Mouse (Mus musculus): ENCODE results near the gene Fam3c. TPM values are rescaled to one million over a fixed set of nuclear protein-coding genes. Genes with fewer than 3 reads are reported as not detected.
"Not testable (repeated sequence)": the region's sequence is repeated elsewhere in the genome, so short reads cannot be mapped to it uniquely, and the experiment has no call there.

Fam3c gene
- polyA plus RNA-seq, 1 experiment from 2014 or later: 34.3 TPM

GRCm38 (mm10) chr6:22277941-22278340 lies 78.1 kb downstream of the Fam3c start:
- H3K36me3 ChIP-seq: no peaks in the 10 kb centered on the region
- H3K4me1 ChIP-seq: no peaks in the 10 kb centered on the region
- H3K9me3 ChIP-seq: no peaks in the 10 kb centered on the region
- no peak overlapping the region for H3K4me3 ChIP-seq
- DNase-seq (ENCODE audit: low spot score): no peak
- no peak overlapping the region for H3K27ac ChIP-seq
- H3K27me3 ChIP-seq (ENCODE audit: insufficient read depth, poor library complexity, severe bottlenecking): no peaks in the 10 kb centered on the region
- WGBS: 80% methylated on average over 3 of the region's 3 CpGs

- Histone ChIP-seq H3K27ac (no peak overlapping the region), H3K9me3 (no peaks in the 10 kb centered on the region), H3K36me3 (no peaks in the 10 kb centered on the region), H3K4me1 (no peaks in the 10 kb centered on the region), H3K27me3 (ENCODE audit: insufficient read depth, poor library complexity, severe bottlenecking) (no peaks in the 10 kb centered on the region), H3K4me3 (no peak overlapping the region)
- 67% methylated on average over 8 of the region's 8 CpGs for WGBS
- no peak for DNase-seq (ENCODE audit: low spot score)
Measured at GRCm38 (mm10) chr6:22269840-22270521, 86.1 kb downstream of the Fam3c start.

- no peaks in the 10 kb centered on the region for H3K4me1 ChIP-seq
- no peak overlapping the region for H3K27ac ChIP-seq
- no peak overlapping the region for H3K4me3 ChIP-seq
- no peak for DNase-seq (ENCODE audit: low spot score)
- no peaks in the 10 kb centered on the region for H3K27me3 ChIP-seq (ENCODE audit: insufficient read depth, poor library complexity, severe bottlenecking)
- no peaks in the 10 kb centered on the region for H3K36me3 ChIP-seq
- no peaks in the 10 kb centered on the region for H3K9me3 ChIP-seq
Measured at GRCm38 (mm10) chr6:22268677-22269076, 87.4 kb downstream of the Fam3c start.

GRCm38 (mm10) chr6:22267807-22268667 lies 88.0 kb downstream of the Fam3c start:
- H3K4me3 ChIP-seq: no peak overlapping the region
- DNase-seq (ENCODE audit: low spot score): no peak
- 72% methylated on average over 5 of the region's 5 CpGs for WGBS
- H3K27ac ChIP-seq: no peak overlapping the region
- H3K4me1 ChIP-seq: no peaks in the 10 kb centered on the region
- no peaks in the 10 kb centered on the region for H3K9me3 ChIP-seq
- H3K27me3 ChIP-seq (ENCODE audit: insufficient read depth, poor library complexity, severe bottlenecking): no peaks in the 10 kb centered on the region
- H3K36me3 ChIP-seq: no peaks in the 10 kb centered on the region

- H3K27ac ChIP-seq: no peak overlapping the region
- DNase-seq (ENCODE audit: low spot score): no peak
- no peaks in the 10 kb centered on the region for H3K4me1 ChIP-seq
- H3K27me3 ChIP-seq (ENCODE audit: insufficient read depth, poor library complexity, severe bottlenecking): no peaks in the 10 kb centered on the region
- H3K9me3 ChIP-seq: no peaks in the 10 kb centered on the region
- H3K4me3 ChIP-seq: no peak overlapping the region
- no peaks in the 10 kb centered on the region for H3K36me3 ChIP-seq
- 70% methylated on average over 4 of the region's 4 CpGs for WGBS
Measured at GRCm38 (mm10) chr6:22266018-22266417, 90.0 kb downstream of the Fam3c start.

GRCm38 (mm10) chr6:22264094-22264493 lies 91.9 kb downstream of the Fam3c start:
- WGBS: 84% methylated on average over 8 of the region's 8 CpGs
- not testable (repeated sequence) for DNase-seq (ENCODE audit: low spot score); H3K4me3 ChIP-seq; H3K27ac ChIP-seq; H3K27me3 ChIP-seq (ENCODE audit: insufficient read depth, poor library complexity, severe bottlenecking); H3K36me3 ChIP-seq; H3K9me3 ChIP-seq; H3K4me1 ChIP-seq

- Histone ChIP-seq H3K4me1 (no peaks in the 10 kb centered on the region), H3K36me3 (no peaks in the 10 kb centered on the region), H3K27me3 (ENCODE audit: insufficient read depth, poor library complexity, severe bottlenecking) (no peaks in the 10 kb centered on the region), H3K9me3 (no peaks in the 10 kb centered on the region), H3K27ac (no peak overlapping the region), H3K4me3 (no peak overlapping the region)
- no peak for DNase-seq (ENCODE audit: low spot score)
- WGBS: 70% methylated on average over 4 of the region's 4 CpGs
Measured at GRCm38 (mm10) chr6:22262519-22262918, 93.5 kb downstream of the Fam3c start.

- H3K4me3 ChIP-seq: no peak overlapping the region
- H3K4me1 ChIP-seq: no peaks in the 10 kb centered on the region
- 47% methylated on average over 4 of the region's 4 CpGs for WGBS
- no peaks in the 10 kb centered on the region for H3K27me3 ChIP-seq (ENCODE audit: insufficient read depth, poor library complexity, severe bottlenecking)
- DNase-seq (ENCODE audit: low spot score): no peak
- no peak overlapping the region for H3K27ac ChIP-seq
- H3K9me3 ChIP-seq: no peaks in the 10 kb centered on the region
- H3K36me3 ChIP-seq: no peaks in the 10 kb centered on the region
Measured at GRCm38 (mm10) chr6:22258784-22259183, 97.3 kb downstream of the Fam3c start.

Other genes starting within 250 kb of the Fam3c start
- gene Wnt16, start 68.0 kb downstream of the Fam3c start, polyA plus RNA-seq (2016; fragmentation: Nextera tagmentation; extraction: Ambion mirVana): 0.09 and 0.69 TPM in 2 replicates